In genomic region chr2:144010282-144011044, GRCm38 (mm10) we compare ENCODE assay signal across 8 mouse cellular contexts. TPM values are rescaled to one million over a fixed set of nuclear protein-coding genes. Genes with fewer than 3 reads are reported as not detected.
DNase-seq lines count a peak whose midpoint lies in the region; ATAC-seq lines count a peak whose summit lies in the region.

No protein-coding gene starts in this region.

- peaks cover 31% of the 10 kb centered on the region for H3K4me1 ChIP-seq in lung, embryonic 16.5 days (replicated peaks; ENCODE audit: control insufficient read depth, insufficient read depth, low read length)

- peak; percentile 32 for ATAC-seq in lung, embryonic 16.5 days (ENCODE audit: low read depth)

- no peaks in the 10 kb centered on the region for H3K36me3 ChIP-seq in lung, embryonic 16.5 days (ENCODE audit: control insufficient read depth, insufficient read depth, low read length)

- 0% methylated on average over 51 of the region's 107 CpGs for WGBS in lung, embryonic 16.5 days

- peak overlapping the region; percentile 80 for H3K4me3 ChIP-seq in lung, embryonic 16.5 days (ENCODE audit: low read length)

- peak overlapping the region; percentile 94 for H3K27ac ChIP-seq in lung, embryonic 16.5 days (ENCODE audit: low read length)

- DNase-seq in MN1 (ENCODE audit: low spot score), result peak; percentile 84
- peak; percentile 64 for DNase-seq in cerebellum, adult 8-10 months
- peak; percentile 75 for DNase-seq in forelimb bud, embryonic 11.5 days (ENCODE audit: low read depth, low spot score)
- DNase-seq in heart, postnatal 4 days, result peak; percentile 90
- peak; percentile 59 to 63 for DNase-seq in layer of hippocampus, adult 8-10 months (ENCODE audit: low spot score in 2 of 2)
- DNase-seq in ovary, adult 18-20 months (ENCODE audit: low spot score), result peak; percentile 63
- DNase-seq in thymus, postnatal 0 days (ENCODE audit: low spot score), result peak; percentile 74

- no peaks in the 10 kb centered on the region for H3K27me3 ChIP-seq in lung, embryonic 16.5 days (ENCODE audit: control insufficient read depth, insufficient read depth, low read depth, low read length)

- H3K4me2 ChIP-seq in lung, embryonic 16.5 days (ENCODE audit: low read depth, low read length), result peak overlapping the region; percentile 63

- H3K9ac ChIP-seq in lung, embryonic 16.5 days (ENCODE audit: low read length), result peak overlapping the region; percentile 95

- no peaks in the 10 kb centered on the region for H3K9me3 ChIP-seq in lung, embryonic 16.5 days (ENCODE audit: control insufficient read depth, low read length)

RNA-seq across cellular contexts. Expression of gene Rrbp1, which starts 0.6 kb away (rescaled TPM):
- total RNA-seq in heart, postnatal 4 days (2021), result 100 to 1,000 TPM; 181 to 182 TPM
- total RNA-seq in layer of hippocampus, adult 8-10 months (2022), result 10 to 100 TPM; 46.6 to 98.4 (median 68.6) TPM
- 78.3 and 80.8 TPM in 2 replicates for polyA plus RNA-seq in lung, embryonic 16.5 days (2015; fragmentation: Nextera tagmentation; extraction: Ambion mirVana)
- polyA plus RNA-seq in thymus, postnatal 0 days (2015; fragmentation: Nextera tagmentation; extraction: Ambion mirVana), result 26.3 and 34.4 TPM in 2 replicates

RNA-seq across cellular contexts. Expression of gene Banf2, which starts 22.4 kb away (rescaled TPM):
- not detected for total RNA-seq in heart, postnatal 4 days (2021)
- total RNA-seq in layer of hippocampus, adult 8-10 months (2022), result not detected
- not detected in 2 replicates for polyA plus RNA-seq in lung, embryonic 16.5 days (2015; fragmentation: Nextera tagmentation; extraction: Ambion mirVana)
- polyA plus RNA-seq in thymus, postnatal 0 days (2015; fragmentation: Nextera tagmentation; extraction: Ambion mirVana), result not detected in 2 replicates

Comparison
In these comparisons a context has a peak if more than half of its experiments do, and no peak if none do; other contexts are left out.
1. Peak in every context shown above with its lines: DNase-seq, ATAC-seq, H3K4me3 ChIP-seq and H3K27ac ChIP-seq.